Mouse (Mus musculus) lung, adult 2 months (tissue): ENCODE measurements around the gene Kcnip1.

Experiments used
- CTCF ChIP-seq: fragments of 200-500 bp; IDR thresholded peaks from 2 replicates; pipeline ENCODE4 v1.5.1; 2011; ENCODE audit warnings: mild to moderate bottlenecking, low read length, control low read depth; ENCODE audit not compliant: insufficient read depth
- POLR2A ChIP-seq: fragments of 200-500 bp; IDR thresholded peaks from 2 replicates; pipeline ENCODE4 v1.6.1; 2011; ENCODE audit warnings: low read depth, mild to moderate bottlenecking, control low read depth, low read length, borderline replicate concordance; ENCODE audit errors: extremely low read depth

DNA sequence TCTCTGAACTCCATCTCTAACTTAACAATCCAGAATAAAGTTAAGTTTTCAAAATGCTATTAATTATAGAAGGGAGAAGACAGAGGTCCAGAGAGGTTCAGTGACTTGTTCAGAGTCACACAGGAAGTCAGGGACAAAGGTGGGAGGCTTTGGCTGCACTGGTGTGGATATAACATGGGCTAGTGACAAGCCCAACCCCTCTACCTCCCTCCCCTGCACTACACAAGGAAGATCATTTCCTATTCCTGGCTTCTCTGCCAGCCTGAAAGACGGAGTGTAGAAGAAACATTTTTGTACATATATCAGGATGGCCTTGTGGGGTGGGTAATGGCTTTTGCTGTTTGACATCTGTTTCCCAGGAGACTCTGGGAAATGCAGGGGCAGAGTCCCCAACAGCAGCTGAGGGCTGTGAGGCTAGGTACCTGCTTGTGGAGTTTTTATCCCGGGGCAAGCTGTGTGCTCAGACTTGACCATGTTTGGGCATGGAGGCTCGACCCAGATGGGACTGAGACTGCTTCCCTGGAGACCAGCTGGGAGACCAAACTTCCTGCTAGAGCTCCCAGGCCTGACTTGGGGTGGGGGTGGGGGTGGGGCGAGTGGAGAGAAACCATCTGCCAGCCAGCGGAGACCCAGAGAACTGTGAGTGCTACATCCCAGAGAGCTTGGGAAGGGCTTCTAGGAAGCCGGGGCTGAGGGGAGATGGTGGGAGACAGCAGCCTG is 30.1 kb downstream of the Kcnip1 start, which contains the start of gene Kcnmb1:
- 0 out of 2 replicates have a peak, but pooled peaks have one; percentile 4 for TF ChIP-seq POLR2A
- no peak for TF ChIP-seq CTCF
